Mouse (Mus musculus): ENCODE measurements at regions not wholly inside any gene's neighbourhood (a gene's known extent, or its start where the extent isn't known, plus 50 kb on each side); places are given as distances from the start of the nearest gene placed in this dataset.

GRCm38 (mm10) chr3:143495389-143495788 lies 613.6 kb upstream of the Pkn2 start:
- TF ChIP-seq CTCF (IDR thresholded peaks at IDR 0.05; ENCODE audit: low read depth) (no peak), EP300 (IDR thresholded peaks at IDR 0.05; ENCODE audit: low read depth) (no peak)
